Mouse (Mus musculus): Measurements from ENCODE around the gene Por. TPM values are rescaled to one million over a fixed set of nuclear protein-coding genes. Genes with fewer than 3 reads are reported as not detected.

The Por gene
- total RNA-seq, 2 experiments from 2014 or later = 81.0 to 81.1 TPM

Small RNAs within 50 kb of the gene (microRNA-seq; reads per million reads assigned to microRNA genes)
- 1.3 to 1.7 reads per million in 2 experiments for gene Mir7034

Other genes starting within 250 kb of the Por start
- gene Hip1, start 124.9 kb upstream of the Por start, total RNA-seq (2021) = 10 to 100 TPM; 66.9 to 72.0 TPM
- gene Ccl26, start 106.5 kb upstream of the Por start, total RNA-seq (2021) = not detected
- gene Ccl24, start 97.0 kb upstream of the Por start, total RNA-seq (2021) = not detected
- gene Rhbdd2, start 37.4 kb upstream of the Por start, total RNA-seq (2021) = 10 to 100 TPM; 84.9 to 87.5 TPM
- 10 to 100 TPM; 15.9 to 17.4 TPM for gene Tmem120a, start 74.4 kb downstream of the Por start, total RNA-seq (2021)
- not detected for gene Styxl1, start 108.4 kb downstream of the Por start, total RNA-seq (2021)
- 100 to 1,000 TPM; 472 to 478 TPM for gene Mdh2, start 108.4 kb downstream of the Por start, total RNA-seq (2021)
- 10 to 100 TPM; 95.2 to 95.9 TPM for gene Srrm3, start 136.9 kb downstream of the Por start, total RNA-seq (2021)
- gene Hspb1, start 217.9 kb downstream of the Por start, total RNA-seq (2021) = 1 to 10 TPM; 6.9 to 9.4 TPM

Data from left cerebral cortex, postnatal 14 days (tissue).